Mouse (Mus musculus) 416B (cell line): ENCODE data around the gene Oxt.

ENCODE experiments used
- DNase-seq: peaks from one replicate; pipeline ENCODE4 v3.0.0; 2011; ENCODE audit warnings: low read depth

Gene Oxt

GRCm38 (mm10) chr2:130579791-130580190, 3.8 kb downstream of the Oxt start:
- DNase-seq: peak; percentile 14

GRCm38 (mm10) chr2:130581201-130581600, 5.2 kb downstream of the Oxt start:
- no peak for DNase-seq

- DNase-seq: no peak
Observed at GRCm38 (mm10) chr2:130582552-130582951, 6.6 kb downstream of the Oxt start, which contains the start of gene Avp. Gene Avp, minus strand, starts transcription at chr2:130582554.

GRCm38 (mm10) chr2:130583902-130584560, 8.1 kb downstream of the Oxt start:
- DNase-seq: peak; percentile 49

- DNase-seq: no peak
Observed at GRCm38 (mm10) chr2:130586016-130586415, 10.0 kb downstream of the Oxt start.

GRCm38 (mm10) chr2:130588373-130588772, 12.4 kb downstream of the Oxt start:
- no peak for DNase-seq

GRCm38 (mm10) chr2:130589157-130589556, 13.2 kb downstream of the Oxt start:
- DNase-seq: no peak

- no peak for DNase-seq
Observed at GRCm38 (mm10) chr2:130589761-130590160, 13.8 kb downstream of the Oxt start.

GRCm38 (mm10) chr2:130591016-130591415, 15.0 kb downstream of the Oxt start:
- no peak for DNase-seq

- DNase-seq: no peak
Observed at GRCm38 (mm10) chr2:130595596-130595995, 19.6 kb downstream of the Oxt start.

- DNase-seq: peak; percentile 84
Observed at GRCm38 (mm10) chr2:130597601-130598010, 21.6 kb downstream of the Oxt start.

GRCm38 (mm10) chr2:130598399-130598798, 22.4 kb downstream of the Oxt start:
- no peak for DNase-seq

GRCm38 (mm10) chr2:130602195-130602594, 26.2 kb downstream of the Oxt start:
- no peak for DNase-seq

GRCm38 (mm10) chr2:130613091-130613490, 37.1 kb downstream of the Oxt start:
- peak; percentile 46 for DNase-seq

- DNase-seq: no peak
Observed at GRCm38 (mm10) chr2:130618972-130619371, 43.0 kb downstream of the Oxt start.
